Mouse (Mus musculus) midbrain, postnatal 0 days (tissue): ENCODE measurements around the gene Zfp426. TPM values are rescaled to one million over a fixed set of nuclear protein-coding genes. Genes with fewer than 3 reads are reported as not detected.

ENCODE experiments used
- ATAC-seq: fragments of 200-750 bp; cut with Nextera tagmentation; 2 replicates; pipeline ENCODE4 v1.8.0; 2017; ENCODE audit warnings: moderate number of reproducible peaks, mild to moderate bottlenecking, moderate TSS enrichment, moderate library complexity; ENCODE audit not compliant: low FRiP score
- DNase-seq: peaks from one replicate; pipeline ENCODE4 v3.0.0-alpha.2; 2015; ENCODE audit warnings: low spot score
- H3K27ac ChIP-seq: fragments of 300-500 bp; sonication (generic); 2 replicates; pipeline ENCODE4 v1.5.1; 2014; ENCODE audit warnings: low read depth, mild to moderate bottlenecking, low read length, mixed read lengths
- H3K27me3 ChIP-seq: fragments of 300-500 bp; sonication (generic); 2 replicates; pipeline ENCODE4 v1.6.1; 2014; ENCODE audit warnings: low read length, control low read depth, mixed read lengths; ENCODE audit not compliant: insufficient read depth
- H3K36me3 ChIP-seq: fragments of 300-500 bp; sonication (generic); 2 replicates; pipeline ENCODE4 v1.6.1; 2014; ENCODE audit warnings: low read length, control low read depth, mixed read lengths; ENCODE audit not compliant: insufficient read depth
- H3K4me1 ChIP-seq: fragments of 300-500 bp; sonication (generic); 2 replicates; pipeline ENCODE4 v1.6.1; 2014; ENCODE audit warnings: mild to moderate bottlenecking, control low read depth, antibody characterized with exemption, low read length, mixed read lengths; ENCODE audit not compliant: insufficient read depth
- H3K4me2 ChIP-seq: fragments of 300-500 bp; sonication (generic); 2 replicates; pipeline ENCODE4 v1.6.1; 2014; ENCODE audit warnings: low read depth, mild to moderate bottlenecking, low read length, mixed read lengths; ENCODE audit not compliant: poor library complexity, severe bottlenecking
- H3K4me3 ChIP-seq: fragments of 300-500 bp; sonication (generic); 2 replicates; pipeline ENCODE4 v1.5.1; 2014; ENCODE audit warnings: low read depth, mild to moderate bottlenecking, low read length, moderate library complexity
- H3K9ac ChIP-seq: fragments of 300-500 bp; sonication (generic); replicated peaks from 2 replicates; pipeline ENCODE4 v1.6.1; 2014; ENCODE audit warnings: mild to moderate bottlenecking, low read length, moderate library complexity, mixed read lengths; ENCODE audit not compliant: poor library complexity, severe bottlenecking
- H3K9me3 ChIP-seq: fragments of 300-500 bp; sonication (generic); 2 replicates; pipeline ENCODE4 v1.6.1; 2016; ENCODE audit warnings: low read length, control low read depth
- CTCF ChIP-seq: IDR thresholded peaks from 2 replicates; pipeline ENCODE4 v1.5.1; 2016; ENCODE audit warnings: antibody characterized with exemption, mild to moderate bottlenecking
- WGBS: fragments of 180-500 bp; shearing (Covaris S2); extraction: QIAGEN DNeasy Blood & Tissue Kit; methylation state at CpG from one replicate; pipeline ENCODE4 v1.1.7; 2014; 5-methylcytosine and 5-hydroxymethylcytosine counted together
- polyA plus RNA-seq: library from polyadenylated mRNA; unstranded; fragments of >200 nt; fragmentation: Nextera tagmentation; extraction: Ambion mirVana; gene quantifications from 2 replicates; pipeline ENCODE4 v1.2.1, GENCODE M21; 2015
- total RNA-seq: library from RNA; depleted of rRNA; stranded (reverse); fragments of >200 nt; gene quantifications from 2 replicates; pipeline ENCODE4 v1.2.3, GENCODE M21; 2014

Zfp426 gene
- total and polyA plus RNA-seq, 2 experiments from 2014 or later: 20.8 to 33.5 TPM

DNA sequence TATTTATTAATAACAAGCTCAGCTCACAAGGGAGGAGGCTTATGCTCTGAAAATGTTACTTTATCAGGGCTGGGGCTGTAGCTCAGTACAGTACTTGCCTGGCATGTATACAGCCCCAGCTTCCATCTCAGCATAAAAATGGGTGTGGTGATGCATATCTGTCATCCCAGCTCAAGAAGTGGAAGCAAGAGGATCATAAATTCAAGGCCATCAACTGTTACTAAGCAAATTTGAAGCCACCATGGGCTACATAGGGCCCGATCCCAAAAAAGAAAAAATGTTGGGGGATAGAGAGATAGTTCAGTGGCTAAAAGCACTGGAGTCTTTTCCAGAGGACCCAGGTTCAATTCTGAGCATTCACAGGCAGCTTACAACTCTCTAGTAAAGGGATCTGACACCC is 15.9 kb downstream of the Zfp426 start:
- TF ChIP-seq CTCF: no peak
- Histone ChIP-seq H3K36me3 (peaks cover 53% of the 10 kb centered on the region), H3K27ac (no peak overlapping the region), H3K4me1 (no peaks in the 10 kb centered on the region), H3K4me3 (no peak overlapping the region), H3K4me2 (no peak overlapping the region), H3K9me3 (no peaks in the 10 kb centered on the region), H3K27me3 (no peaks in the 10 kb centered on the region), H3K9ac (no peak overlapping the region)
- no peak for ATAC-seq
- no peak for DNase-seq
- 100% methylated on average over 1 of the region's 1 CpGs for WGBS

DNA sequence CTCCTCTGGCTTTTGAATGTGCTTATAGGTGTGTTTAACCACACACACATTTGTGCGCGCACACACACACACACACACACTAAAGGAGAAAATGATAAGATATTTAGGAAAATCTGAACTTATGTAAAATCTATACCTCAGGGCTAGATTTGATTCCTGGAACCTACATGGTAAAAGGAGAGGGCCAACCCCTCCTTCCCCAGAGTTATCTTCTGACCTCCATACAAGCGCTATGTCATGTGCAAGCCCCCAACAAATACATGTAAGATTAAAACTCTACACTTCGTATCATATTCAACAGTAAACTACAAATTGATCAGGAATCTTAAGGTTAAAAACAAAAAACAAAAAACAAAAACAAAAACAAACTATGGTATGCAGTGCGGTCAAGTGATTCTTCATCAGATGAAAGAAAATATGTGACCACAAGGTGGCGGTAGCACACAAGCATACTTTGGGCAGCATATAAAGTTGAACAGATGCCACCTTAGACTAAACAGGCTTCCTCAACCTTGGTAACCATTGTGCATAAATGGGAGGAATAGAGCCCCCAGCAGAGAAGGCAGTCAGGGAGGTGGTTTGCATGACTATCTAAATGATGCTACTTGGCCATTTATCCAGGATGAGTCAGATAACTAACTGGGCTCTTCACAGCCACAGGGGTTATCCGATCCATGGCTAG is 25.6 kb downstream of the Zfp426 start:
- WGBS: 55% methylated on average over 7 of the region's 7 CpGs
- Histone ChIP-seq H3K27ac (no peak overlapping the region), H3K27me3 (no peaks in the 10 kb centered on the region), H3K9ac (no peak overlapping the region), H3K9me3 (no peaks in the 10 kb centered on the region), H3K4me2 (no peak overlapping the region), H3K4me1 (no peaks in the 10 kb centered on the region), H3K4me3 (no peak overlapping the region), H3K36me3 (peaks cover 29% of the 10 kb centered on the region)
- DNase-seq (peak; percentile 86), ATAC-seq (peak; percentile 75; the same call in 1 of the 2 replicates)
- peak; percentile 89 for TF ChIP-seq CTCF

DNA sequence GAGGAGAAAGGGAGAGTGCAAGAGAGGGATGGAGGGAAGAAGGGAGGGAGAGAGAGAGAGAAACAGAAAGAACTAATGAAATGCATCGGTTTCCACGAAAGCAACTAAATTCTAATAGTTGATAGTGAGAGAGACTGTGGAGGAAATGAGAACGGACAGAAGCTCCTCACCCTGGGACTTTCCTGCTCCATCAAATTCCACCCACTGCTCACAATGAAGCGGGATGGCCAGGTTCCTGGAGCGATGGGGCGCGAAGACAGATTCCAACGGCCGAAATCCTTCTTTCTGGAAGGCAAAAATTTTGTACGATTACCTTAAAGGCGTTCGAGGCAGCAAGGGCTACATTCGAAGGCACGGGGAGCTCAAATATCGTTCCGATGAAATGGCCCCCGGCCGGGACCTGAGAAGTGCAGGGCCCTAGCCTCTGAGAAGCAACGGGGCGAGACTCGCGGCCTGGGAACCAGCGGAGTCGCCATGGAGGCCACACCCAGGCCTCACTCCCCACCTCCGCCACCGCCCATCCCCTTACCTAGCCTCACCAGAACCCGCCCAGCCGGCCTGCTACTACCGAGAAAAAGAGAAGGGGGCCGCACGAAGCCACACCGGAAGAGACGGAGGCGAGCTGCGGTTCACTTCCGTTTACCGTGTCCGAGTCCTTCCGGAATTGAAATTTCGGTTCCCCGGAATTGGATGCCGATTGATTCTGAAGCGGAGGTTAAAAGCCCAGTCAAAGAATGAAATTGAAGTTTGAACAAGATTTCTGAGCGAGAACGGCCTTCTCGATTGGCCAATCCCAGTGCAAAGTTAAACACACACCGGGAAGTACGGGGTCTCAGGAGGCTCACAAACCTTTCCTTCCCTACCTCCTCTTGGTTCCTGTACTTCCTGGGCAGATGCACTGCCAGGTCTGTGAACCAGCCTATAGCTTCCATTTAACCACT is 32.9 kb downstream of the Zfp426 start, which contains the start of gene Zfp26:
TSS of gene Zfp26 (minus strand) at position 786 of the 941 bp plus-strand sequence.
- H3K4me1 ChIP-seq: 0 out of 2 replicates have a peak, but pooled peaks cover 6% of the 10 kb centered on the region
- H3K27ac ChIP-seq: peak within 1 kb of the TSS; percentile 82
- peak within 1 kb of the TSS; percentile 76 for H3K4me3 ChIP-seq
- under 1% methylated on average over 48 of the region's 48 CpGs for WGBS
- ATAC-seq (peak; percentile 89), DNase-seq (peak; percentile 84)
- no peak for TF ChIP-seq CTCF
- H3K9ac ChIP-seq: peak within 1 kb of the TSS; percentile 88
- H3K36me3 ChIP-seq: peaks cover 13% of the 10 kb centered on the region; the same call in 1 of the 2 replicates
- H3K4me2 ChIP-seq: peak within 1 kb of the TSS; percentile 89
- no peaks in the 10 kb centered on the region for H3K9me3 ChIP-seq
- no peaks in the 10 kb centered on the region for H3K27me3 ChIP-seq

DNA sequence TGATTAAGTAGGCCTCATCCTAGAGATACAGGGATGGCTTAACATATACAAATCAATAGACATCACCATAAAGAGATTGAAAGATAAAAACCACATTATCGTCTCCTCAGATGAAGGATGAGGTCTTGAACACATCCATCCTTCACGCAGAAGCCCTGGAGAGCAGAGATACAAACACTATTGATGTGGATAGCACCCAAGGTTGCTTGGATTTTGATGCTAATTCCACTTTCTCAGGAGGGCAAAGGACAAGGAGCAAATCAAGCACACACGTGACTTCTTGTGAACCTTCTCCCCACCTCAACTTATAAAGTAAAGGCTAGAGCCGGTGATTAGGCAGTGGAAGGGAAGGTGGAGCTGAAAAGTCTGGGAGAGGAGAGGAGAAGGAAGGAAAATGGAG is 38.9 kb downstream of the Zfp426 start:
- Histone ChIP-seq H3K4me3 (no peak overlapping the region), H3K9ac (no peak overlapping the region), H3K27ac (no peak overlapping the region), H3K9me3 (no peaks in the 10 kb centered on the region), H3K4me2 (no peak overlapping the region), H3K27me3 (no peaks in the 10 kb centered on the region), H3K36me3 (peaks cover 22% of the 10 kb centered on the region; the same call in 1 of the 2 replicates), H3K4me1 (0 out of 2 replicates have a peak, but pooled peaks cover under 1% of the 10 kb centered on the region)
- WGBS: 92% methylated on average over 4 of the region's 4 CpGs
- DNase-seq (no peak), ATAC-seq (no peak)
- no peak for TF ChIP-seq CTCF

DNA sequence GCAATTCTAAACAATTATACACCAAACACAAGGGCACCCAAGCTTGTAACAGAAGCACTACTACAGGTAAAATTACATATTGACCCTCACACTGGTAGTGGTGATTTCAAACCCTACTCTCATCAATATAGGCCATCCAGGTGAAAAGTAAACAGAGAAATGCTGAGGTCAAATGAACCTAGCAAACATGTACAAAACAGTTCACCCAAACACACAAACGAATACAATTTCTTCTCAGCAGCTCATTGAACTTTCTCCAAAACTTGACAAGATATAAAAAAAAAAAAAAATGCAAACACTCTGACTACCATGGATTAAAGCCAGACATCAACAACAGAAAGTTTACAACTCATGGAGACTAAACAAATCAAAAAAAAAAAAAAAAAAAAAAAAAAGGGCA is 41.1 kb downstream of the Zfp426 start:
- Histone ChIP-seq H3K27me3 (no peaks in the 10 kb centered on the region), H3K9ac (no peak overlapping the region), H3K4me1 (no peaks in the 10 kb centered on the region), H3K27ac (no peak overlapping the region), H3K4me2 (no peak overlapping the region), H3K9me3 (no peaks in the 10 kb centered on the region), H3K36me3 (peaks cover 15% of the 10 kb centered on the region; the same call in 1 of the 2 replicates), H3K4me3 (no peak overlapping the region)
- DNase-seq (no peak), ATAC-seq (no peak)
- WGBS: 97% methylated on average over 1 of the region's 1 CpGs
- TF ChIP-seq CTCF: no peak
